Mouse (Mus musculus) adrenal gland, adult 8-10 months (tissue): ENCODE measurements around the gene Birc5. TPM values are rescaled to one million over a fixed set of nuclear protein-coding genes. Genes with fewer than 3 reads are reported as not detected.
"Not testable (repeated sequence)": the region's sequence is repeated elsewhere in the genome, so short reads cannot be mapped to it uniquely, and the experiment has no call there.

Source experiments
- DNase-seq: peaks from one replicate; pipeline ENCODE4 v3.0.0; 2022
- total RNA-seq, 4 experiments: library from RNA; stranded (reverse); gene quantifications; 2 replicates each; pipeline ENCODE4 v1.2.4; 2022

The Birc5 gene
- total RNA-seq, 4 experiments from 2014 or later, result 1.2 to 2.5 (median 1.7) TPM

GRCm38 (mm10) chr11:117826916-117827315, 22.1 kb upstream of the Birc5 start:
- DNase-seq, result no peak

DNA sequence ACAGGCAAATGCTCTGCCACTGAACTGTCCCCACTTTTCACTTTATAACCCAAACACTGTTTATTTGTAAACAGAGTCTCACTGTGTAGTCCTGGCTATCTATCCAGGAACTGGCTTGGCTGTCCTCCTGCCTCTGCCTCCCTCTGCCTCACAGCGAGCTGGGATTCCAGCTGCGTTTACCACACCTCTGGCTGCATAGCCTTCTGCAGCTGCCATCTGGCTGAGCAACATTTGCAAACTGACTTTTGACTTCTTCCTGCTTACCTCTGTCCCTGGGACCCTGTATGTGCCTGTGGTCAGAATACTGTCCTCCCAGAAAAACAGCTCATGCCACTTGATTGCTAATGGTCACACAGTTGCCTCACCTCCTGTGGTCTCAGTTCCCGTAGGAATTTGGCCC, 21.7 kb upstream of the Birc5 start:
- no peak for DNase-seq

- no peak for DNase-seq
Measured at GRCm38 (mm10) chr11:117828149-117828887, 20.7 kb upstream of the Birc5 start.

DNA sequence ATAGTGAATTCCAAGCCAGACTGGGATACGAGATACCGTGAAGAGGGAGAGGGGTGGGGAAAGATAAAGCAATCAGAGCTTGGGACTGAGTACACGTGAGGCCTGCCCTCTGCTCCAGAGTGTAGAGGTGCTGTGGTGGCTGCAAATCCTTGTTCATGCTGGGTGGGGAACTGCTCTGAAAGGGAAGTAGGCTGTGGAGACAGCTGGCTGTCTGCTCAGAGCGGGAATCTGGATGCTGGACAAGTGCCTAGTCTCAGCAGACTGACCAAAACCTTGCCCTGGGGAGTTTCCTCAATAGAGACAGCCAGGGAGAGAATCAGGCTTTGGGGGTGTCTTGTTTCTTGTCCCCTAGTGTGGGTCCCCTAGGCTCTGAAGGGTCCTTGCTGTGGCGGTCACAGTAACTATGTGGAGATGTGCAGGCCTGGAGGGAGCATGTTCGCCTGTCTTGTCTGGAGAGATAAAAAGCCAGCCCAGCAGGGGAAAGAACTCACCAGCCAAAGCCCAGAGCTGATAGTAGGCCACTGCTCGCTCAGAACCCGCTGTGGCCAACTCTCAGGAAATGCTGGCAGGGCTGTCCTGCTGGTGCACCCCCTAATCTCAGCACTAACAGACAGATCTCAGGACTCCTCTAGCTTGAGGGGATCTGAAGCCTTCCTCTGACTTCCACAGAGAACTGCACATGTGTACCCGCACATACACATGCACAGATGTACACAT, 20.0 kb upstream of the Birc5 start:
- no peak for DNase-seq

- no peak for DNase-seq
Measured at GRCm38 (mm10) chr11:117829671-117830215, 19.3 kb upstream of the Birc5 start.

- DNase-seq, result no peak
Measured at GRCm38 (mm10) chr11:117830401-117830800, 18.6 kb upstream of the Birc5 start.

GRCm38 (mm10) chr11:117832086-117832969, 16.7 kb upstream of the Birc5 start:
- DNase-seq, result peak; percentile 43

DNA sequence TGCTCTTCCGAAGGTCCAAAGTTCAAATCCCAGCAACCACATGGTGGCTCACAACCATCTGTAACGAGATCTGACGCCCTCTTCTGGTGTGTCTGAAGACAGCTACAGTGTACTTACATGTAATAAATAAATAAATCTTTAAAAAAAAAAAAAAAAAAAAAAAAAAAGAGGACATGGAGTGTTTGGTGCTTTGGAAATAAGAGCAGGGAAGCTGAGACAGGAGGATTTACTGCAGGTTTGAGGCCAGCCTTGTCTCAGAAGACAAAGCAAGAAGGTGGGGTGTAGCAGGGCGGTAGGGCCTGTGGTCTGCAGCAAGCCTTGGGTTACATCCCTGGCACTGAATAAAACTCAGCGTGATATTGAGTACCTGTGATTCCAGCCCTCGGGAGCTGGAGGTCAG, 15.5 kb upstream of the Birc5 start:
- DNase-seq, result not testable (repeated sequence)

GRCm38 (mm10) chr11:117834086-117834485, 15.0 kb upstream of the Birc5 start:
- DNase-seq, result no peak

GRCm38 (mm10) chr11:117836306-117836705, 12.7 kb upstream of the Birc5 start:
- DNase-seq, result no peak

GRCm38 (mm10) chr11:117838572-117838971, 10.5 kb upstream of the Birc5 start:
- no peak for DNase-seq

- no peak for DNase-seq
Measured at GRCm38 (mm10) chr11:117839021-117839420, 10.0 kb upstream of the Birc5 start.

GRCm38 (mm10) chr11:117840910-117841309, 8.1 kb upstream of the Birc5 start:
- peak; percentile 57 for DNase-seq

DNA sequence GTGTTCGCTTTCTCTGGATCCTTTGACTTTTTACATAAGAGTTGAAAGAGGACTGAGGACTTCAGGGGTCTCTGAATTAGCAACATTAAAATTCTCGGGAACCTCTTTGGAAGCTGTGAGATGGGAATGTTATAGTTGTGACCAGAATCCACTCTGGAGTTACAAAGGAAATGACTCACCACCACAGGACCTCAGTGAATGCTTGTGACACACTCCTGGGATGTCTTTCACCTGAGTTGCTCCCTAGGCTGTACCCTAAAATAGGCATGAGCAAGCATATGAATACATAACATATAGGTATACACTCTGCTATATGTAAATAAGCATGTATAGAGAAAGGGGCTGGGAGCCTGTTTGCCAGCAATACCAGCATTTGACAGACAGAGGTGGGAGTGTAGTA, 5.6 kb upstream of the Birc5 start:
- no peak for DNase-seq

DNA sequence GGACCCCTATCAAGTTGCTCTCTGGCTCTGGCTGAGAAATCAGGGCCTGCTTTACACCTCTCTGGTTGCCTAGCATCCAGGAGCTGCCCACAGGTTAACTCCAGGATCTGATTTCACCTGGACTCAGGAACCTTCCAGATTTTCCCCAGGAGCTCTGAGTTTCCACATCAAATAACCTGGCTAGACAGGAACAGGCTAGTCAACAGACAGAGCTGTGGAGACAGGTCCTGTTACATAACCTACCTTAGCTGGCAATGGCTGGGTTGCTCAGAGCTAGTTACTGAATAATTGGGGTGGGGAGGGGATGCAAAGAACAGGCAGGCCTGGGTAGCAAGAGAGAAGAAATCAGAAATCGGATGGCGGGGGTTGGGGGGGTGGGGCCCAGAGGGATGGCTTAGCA, 4.1 kb upstream of the Birc5 start:
- no peak for DNase-seq

DNA sequence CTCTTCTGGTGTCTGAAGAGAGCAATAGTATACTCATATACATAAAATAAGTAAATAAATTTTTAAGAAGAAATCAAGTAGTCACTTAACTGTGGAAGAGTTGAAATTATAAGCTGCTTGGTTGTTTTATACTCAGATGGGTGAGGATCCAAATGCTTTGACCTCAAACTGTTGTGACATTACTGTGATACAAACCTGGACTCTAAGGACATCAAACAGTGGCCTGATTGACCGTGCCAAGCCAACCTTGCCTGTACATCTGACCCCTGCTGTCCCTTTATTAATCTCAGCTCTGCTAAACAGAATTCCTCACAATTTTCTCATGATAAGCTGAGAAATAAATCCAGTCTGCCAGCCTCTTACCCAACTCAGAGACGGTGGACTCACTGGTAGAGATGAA, 3.4 kb upstream of the Birc5 start:
- DNase-seq, result no peak

DNA sequence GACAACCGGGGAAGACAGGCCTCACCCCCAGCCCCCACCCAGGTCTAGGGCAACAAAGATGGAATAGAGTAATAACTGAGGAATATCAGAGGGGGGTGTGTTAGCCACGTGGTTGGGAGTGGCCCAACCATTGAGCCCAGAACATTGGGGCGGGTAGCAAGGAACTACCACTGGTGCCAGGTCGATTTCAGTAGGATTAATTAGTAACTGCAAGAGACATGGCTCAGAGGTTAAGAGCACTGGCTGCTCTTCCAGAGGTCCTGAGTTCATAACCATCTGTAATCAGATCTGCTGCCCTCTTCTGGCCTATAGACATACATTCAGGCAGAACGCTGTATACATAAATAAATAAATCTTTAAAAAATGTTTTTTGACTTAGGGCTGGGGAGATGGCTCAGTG, 2.4 kb upstream of the Birc5 start:
- no peak for DNase-seq

DNA sequence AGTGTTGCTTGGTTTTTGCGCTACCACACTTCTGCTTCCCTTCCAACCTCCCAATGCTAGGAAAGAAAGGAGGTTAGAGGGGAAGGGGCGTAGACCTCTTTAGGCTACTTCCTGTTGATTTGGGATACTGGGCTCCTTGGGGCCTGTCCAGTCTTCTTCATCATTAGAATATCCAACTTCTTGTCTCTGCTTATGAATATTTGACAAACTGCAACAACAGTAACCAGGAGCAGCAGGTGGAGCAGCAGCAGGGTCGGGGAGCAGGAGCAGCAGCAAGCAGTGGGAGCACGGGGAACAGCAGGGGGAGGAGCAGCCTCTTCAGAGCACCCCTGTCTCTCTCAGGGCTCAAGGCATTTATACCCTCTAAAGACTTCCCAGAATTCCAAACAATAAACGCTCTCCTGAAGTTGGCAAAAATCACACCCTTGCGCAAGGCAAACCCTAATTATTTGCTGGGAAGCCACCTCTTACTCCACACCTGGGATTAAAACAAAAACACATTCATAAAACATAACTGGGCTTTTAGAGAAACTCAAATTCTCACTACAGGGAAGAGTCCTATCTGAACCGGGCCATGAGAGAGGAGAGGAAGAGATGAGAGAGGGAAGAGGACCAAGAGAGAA, 1.3 kb upstream of the Birc5 start:
- no peak for DNase-seq

DNA sequence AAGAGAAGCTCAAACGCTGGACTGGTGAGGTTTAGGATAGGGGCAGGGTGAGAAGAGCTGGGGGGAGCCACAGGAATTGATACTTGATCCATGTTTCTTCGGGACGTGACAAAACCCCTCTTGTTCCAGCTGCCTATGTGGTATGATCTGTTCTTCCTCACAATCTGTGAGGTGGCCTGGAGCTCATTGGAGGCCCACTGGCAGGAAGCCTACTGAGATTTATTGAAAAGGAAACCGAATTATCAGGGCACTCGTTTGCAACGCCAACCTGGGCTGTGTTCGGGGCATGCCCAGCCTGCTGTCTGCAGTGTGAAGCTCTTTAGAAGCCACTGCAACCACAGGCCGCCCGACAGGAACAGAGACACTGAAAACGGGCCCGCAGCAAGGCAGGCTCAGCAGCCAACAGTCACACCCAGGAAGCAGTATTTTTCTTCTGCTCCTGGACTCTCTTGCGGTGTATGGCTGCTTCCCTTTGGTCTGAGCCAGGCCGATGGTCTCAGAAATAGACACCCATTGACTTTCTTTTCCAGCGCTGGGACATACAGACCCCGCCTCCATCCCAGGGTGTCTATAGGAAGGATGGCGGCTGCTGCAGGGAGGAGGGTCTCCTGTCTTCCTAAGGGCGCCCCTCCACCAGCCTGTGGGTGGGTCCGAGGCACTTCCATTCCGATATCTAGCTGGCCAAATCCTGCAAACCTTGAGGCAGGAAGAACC, 623 bp upstream of the Birc5 start:
- no peak for DNase-seq

DNA sequence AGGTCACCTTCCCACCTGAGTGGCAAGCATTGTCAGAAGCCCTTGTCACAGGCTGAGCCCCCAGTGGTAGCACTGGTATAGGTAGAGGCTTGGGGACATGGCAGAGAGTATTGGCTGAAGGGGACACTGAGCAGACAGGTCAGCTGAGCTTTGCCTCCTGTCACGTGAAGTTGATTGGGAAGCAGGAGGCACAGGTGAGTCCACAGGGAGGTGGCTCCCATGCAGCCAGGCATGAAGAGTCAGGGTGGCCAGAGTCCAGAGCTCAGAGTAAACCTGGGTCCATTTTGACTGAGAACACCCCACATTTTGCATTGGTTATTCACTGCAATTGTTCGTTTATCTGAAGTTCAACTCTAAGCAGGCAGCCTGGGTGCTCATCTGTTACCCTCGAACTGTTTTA, 3.8 kb downstream of the Birc5 start:
- DNase-seq, result no peak

DNA sequence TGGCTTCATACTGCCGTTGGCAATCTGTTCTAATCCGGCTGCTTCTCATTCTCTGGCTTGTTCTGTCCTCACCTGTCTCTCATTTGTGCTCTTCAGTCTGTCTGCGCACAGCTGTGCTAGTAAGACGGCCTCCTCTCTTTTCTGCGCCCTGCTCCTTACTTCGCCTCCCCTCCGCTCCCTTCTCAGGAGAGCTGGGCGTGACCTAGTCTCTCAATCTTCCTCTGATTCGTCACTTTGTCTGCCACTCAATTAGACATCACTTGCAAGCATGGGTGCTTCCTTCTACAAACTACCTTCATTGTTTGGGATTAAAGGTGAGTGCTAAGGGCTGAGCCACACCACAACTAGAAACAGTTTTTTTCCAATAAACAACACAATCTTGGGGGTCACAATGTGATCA, 5.2 kb downstream of the Birc5 start:
- no peak for DNase-seq

GRCm38 (mm10) chr11:117855360-117855759, 6.3 kb downstream of the Birc5 start:
- DNase-seq, result no peak
